ENCODE assay signal across 14 mouse cellular contexts in the genomic region with DNA sequence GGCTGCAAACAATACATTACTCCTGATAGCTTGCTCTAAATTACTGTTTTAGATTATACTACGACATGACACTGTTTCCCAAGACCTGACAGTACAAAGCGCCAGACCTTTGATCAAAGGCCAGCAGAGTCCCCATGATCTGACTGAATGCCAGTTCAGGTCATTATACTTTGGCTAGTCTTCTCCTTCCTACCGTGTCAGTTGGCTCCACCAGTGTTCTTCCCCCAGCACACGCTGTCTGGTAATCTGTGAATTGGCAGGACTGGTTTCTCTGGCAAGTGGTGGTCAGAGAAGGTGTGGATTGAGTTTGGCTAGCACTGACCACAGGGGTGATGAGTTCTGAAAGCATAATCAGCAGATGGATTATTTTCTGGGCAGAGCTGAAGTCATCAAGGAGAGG.
DNase-seq lines count a peak whose midpoint lies in the region; ATAC-seq lines count a peak whose summit lies in the region.
"Had no signal": no experiment of that assay in that cellular context is flagged by ENCODE, and none has a peak within 500 bp of the region (broad histone marks: within the 10 kb centered on the region; RNA-seq: fewer than 3 reads in every experiment).

No protein-coding gene starts in this region.

- no peak overlapping the region for H3K9ac ChIP-seq in kidney, embryonic 16.5 days (replicated peaks; ENCODE audit: low read length)
- H3K9ac ChIP-seq in forebrain, embryonic 12.5 days: no peak overlapping the region
- H3K9ac ChIP-seq: liver, embryonic 14.5 days; midbrain, embryonic 13.5 days; neural tube, embryonic 12.5 days had no signal

- H3K4me2 ChIP-seq in kidney, embryonic 16.5 days (replicated peaks; ENCODE audit: low read depth, low read length): no peak overlapping the region
- H3K4me2 ChIP-seq in forebrain, embryonic 12.5 days: no peak overlapping the region
- H3K4me2 ChIP-seq: midbrain, embryonic 13.5 days; neural tube, embryonic 12.5 days had no signal

- H3K27ac ChIP-seq in kidney, embryonic 16.5 days (ENCODE audit: low read length): no peak overlapping the region
- H3K27ac ChIP-seq in forebrain, embryonic 12.5 days: no peak overlapping the region
- H3K27ac ChIP-seq: liver, embryonic 14.5 days; midbrain, embryonic 13.5 days; neural tube, embryonic 12.5 days had no signal

- H3K36me3 ChIP-seq in kidney, embryonic 16.5 days (ENCODE audit: insufficient read depth, low read length): no peaks in the 10 kb centered on the region
- H3K36me3 ChIP-seq in forebrain, embryonic 12.5 days (replicated peaks): no peaks in the 10 kb centered on the region
- H3K36me3 ChIP-seq: midbrain, embryonic 13.5 days; neural tube, embryonic 12.5 days had no signal

- peak; percentile 37 for DNase-seq in adrenal gland, postnatal 10 days
- no peak for DNase-seq in adrenal gland, adult 18-20 months (ENCODE audit: low spot score in 2 of 2)
- peak; percentile 59 for DNase-seq in kidney, adult 18-20 months
- peak; percentile 93 for DNase-seq in brain, adult 2 months (ENCODE audit: low read depth, low spot score)
- DNase-seq in cerebellum, postnatal 14 days: peak; percentile 95 to 98
- no peak for DNase-seq in gastrocnemius, postnatal 14 days
- DNase-seq: adrenal gland, postnatal 36 days; lung, postnatal 36 days; thymus, adult 2 months had no signal

- peaks cover 3% of the 10 kb centered on the region; the same call in 1 of the 2 replicates for H3K4me1 ChIP-seq in kidney, embryonic 16.5 days (ENCODE audit: insufficient read depth, low read length)
- peaks cover under 1% of the 10 kb centered on the region; the same call in 1 of the 2 replicates for H3K4me1 ChIP-seq in forebrain, embryonic 12.5 days
- H3K4me1 ChIP-seq: neural tube, embryonic 12.5 days had no signal

- no peak for ATAC-seq in kidney, embryonic 16.5 days (ENCODE audit: low FRiP score, low TSS enrichment)
- ATAC-seq in forebrain, embryonic 12.5 days (ENCODE audit: low FRiP score): no peak
- ATAC-seq: midbrain, embryonic 13.5 days had no signal

- no peaks in the 10 kb centered on the region for H3K27me3 ChIP-seq in kidney, embryonic 16.5 days (ENCODE audit: insufficient read depth, low read length)
- H3K27me3 ChIP-seq in forebrain, embryonic 12.5 days: no peaks in the 10 kb centered on the region
- H3K27me3 ChIP-seq: midbrain, embryonic 13.5 days; neural tube, embryonic 12.5 days had no signal

- H3K4me3 ChIP-seq in kidney, embryonic 16.5 days (ENCODE audit: low read length): no peak overlapping the region
- H3K4me3 ChIP-seq in forebrain, embryonic 12.5 days (replicated peaks): no peak overlapping the region
- H3K4me3 ChIP-seq: midbrain, embryonic 13.5 days; neural tube, embryonic 12.5 days had no signal

- intact Hi-C loops in gastrocnemius, postnatal 14 days (cut with DNase I; ENCODE audit: low total_unique reads): no loop called here

- H3K9me3 ChIP-seq in kidney, embryonic 16.5 days (ENCODE audit: low read length): no peaks in the 10 kb centered on the region
- H3K9me3 ChIP-seq in forebrain, embryonic 12.5 days: no peaks in the 10 kb centered on the region
- H3K9me3 ChIP-seq: midbrain, embryonic 13.5 days; neural tube, embryonic 12.5 days had no signal

- 72% methylated on average over 4 of the region's 4 CpGs for WGBS in kidney, embryonic 16.5 days
- 91% methylated on average over 4 of the region's 4 CpGs for WGBS in forebrain, embryonic 12.5 days

Comparison
In these comparisons a context has a peak if more than half of its experiments do, and no peak if none do; other contexts are left out.
1. DNase-seq: peak in adrenal gland, postnatal 10 days (single experiment), kidney, adult 18-20 months (single experiment), brain, adult 2 months (single experiment) and cerebellum, postnatal 14 days (2 of 2); none in adrenal gland, adult 18-20 months (0 of 2) and gastrocnemius, postnatal 14 days (single experiment).